In genomic region chr11:89181471-89181870, GRCm38 (mm10) we compare ENCODE assay signal across 24 mouse cellular contexts.
DNase-seq lines count a peak whose midpoint lies in the region; ATAC-seq and TF ChIP-seq lines count a peak whose summit lies in the region.
"Had no signal": no experiment of that assay in that cellular context is flagged by ENCODE, and none has a peak within 500 bp of the region (broad histone marks: within the 10 kb centered on the region; RNA-seq: fewer than 3 reads in every experiment).

No protein-coding gene starts in this region.

- no peaks in the 10 kb centered on the region for H3K9me3 ChIP-seq in lung, embryonic 14.5 days (ENCODE audit: low read depth, low read length)
- no peaks in the 10 kb centered on the region for H3K9me3 ChIP-seq in lung, postnatal 0 days (ENCODE audit: low read length)
- H3K9me3 ChIP-seq: embryonic facial prominence, embryonic 10.5 days; embryonic facial prominence, embryonic 12.5 days; forebrain, embryonic 13.5 days had no signal

- DNase-seq in lung, embryonic 14.5 days = peak; percentile 74
- DNase-seq in lung, adult 18-20 months = no peak
- DNase-seq in lung, postnatal 0 days (ENCODE audit: low spot score) = peak; percentile 45
- DNase-seq in lung, postnatal 25 days (ENCODE audit: low spot score) = no peak
- DNase-seq in lung, postnatal 36 days = peak; percentile 31
- DNase-seq in gastrocnemius, adult 18-20 months (ENCODE audit: low spot score) = no peak
- DNase-seq in frontal cortex, postnatal 25 days (ENCODE audit: low spot score in 2 of 2) = no peak
- DNase-seq: adrenal gland, adult 8-10 months; adrenal gland, postnatal 14 days; adrenal gland, postnatal 36 days; B cell, adult 2 months; cerebellum, adult 11-12 months; cerebellum, adult 2 months; cerebellum, adult 9-10 months; cerebellum, postnatal 10 days; cerebellum, postnatal 25 days had no signal

- no peak overlapping the region for H3K4me3 ChIP-seq in lung, embryonic 14.5 days (ENCODE audit: low read depth, low read length)
- H3K4me3 ChIP-seq in lung, postnatal 0 days (ENCODE audit: low read depth, low read length) = no peak overlapping the region
- H3K4me3 ChIP-seq: embryonic facial prominence, embryonic 10.5 days; embryonic facial prominence, embryonic 12.5 days; forebrain, embryonic 13.5 days had no signal

- ATAC-seq in lung, embryonic 14.5 days (ENCODE audit: insufficient read depth) = no peak
- ATAC-seq in lung, postnatal 0 days = no peak
- ATAC-seq: activated CD4-positive, CD25-positive, alpha-beta regulatory T cell, adult 4 months; CD4-positive, CD25-positive, alpha-beta regulatory T cell, adult 4 months; forebrain, embryonic 13.5 days; Patski had no signal

- WGBS in lung, embryonic 14.5 days = 49% methylated on average over 5 of the region's 5 CpGs
- 65% methylated on average over 5 of the region's 5 CpGs for WGBS in lung, postnatal 0 days

- H3K4me2 ChIP-seq in lung, embryonic 14.5 days = no peak overlapping the region
- no peak overlapping the region for H3K4me2 ChIP-seq in lung, postnatal 0 days (replicated peaks; ENCODE audit: low read depth, low read length)
- H3K4me2 ChIP-seq: embryonic facial prominence, embryonic 12.5 days; forebrain, embryonic 13.5 days had no signal

- no peak for TF ChIP-seq CTCF in lung, embryonic 14.5 days (IDR thresholded peaks at IDR 0.05; ENCODE audit: low read depth)
- no peak for TF ChIP-seq CTCF in lung, postnatal 0 days (IDR thresholded peaks at IDR 0.05)

- H3K9ac ChIP-seq in lung, embryonic 14.5 days = no peak overlapping the region
- H3K9ac ChIP-seq in lung, postnatal 0 days (replicated peaks; ENCODE audit: low read depth) = no peak overlapping the region
- H3K9ac ChIP-seq: embryonic facial prominence, embryonic 12.5 days; forebrain, embryonic 13.5 days had no signal

- H3K4me1 ChIP-seq in lung, embryonic 14.5 days (ENCODE audit: insufficient read depth) = peaks cover 8% of the 10 kb centered on the region; the same call in 1 of the 2 replicates
- H3K4me1 ChIP-seq in lung, postnatal 0 days (ENCODE audit: insufficient read depth, low read depth, low read length) = 0 out of 2 replicates have a peak, but pooled peaks cover 1% of the 10 kb centered on the region

- H3K27ac ChIP-seq in lung, embryonic 14.5 days (ENCODE audit: low read depth) = no peak overlapping the region
- H3K27ac ChIP-seq in lung, postnatal 0 days (ENCODE audit: low read length) = no peak overlapping the region
- H3K27ac ChIP-seq: embryonic facial prominence, embryonic 10.5 days; embryonic facial prominence, embryonic 12.5 days; forebrain, embryonic 13.5 days had no signal

- no peaks in the 10 kb centered on the region for H3K27me3 ChIP-seq in lung, embryonic 14.5 days (ENCODE audit: insufficient read depth, low read length)
- no peaks in the 10 kb centered on the region for H3K27me3 ChIP-seq in lung, postnatal 0 days (replicated peaks; ENCODE audit: insufficient read depth, low read length)
- H3K27me3 ChIP-seq: CH12.LX; embryonic facial prominence, embryonic 12.5 days; forebrain, embryonic 13.5 days; Patski had no signal

- TF ChIP-seq EP300 in lung, postnatal 0 days (IDR thresholded peaks at IDR 0.05) = no peak

- H3K36me3 ChIP-seq in lung, embryonic 14.5 days (ENCODE audit: insufficient read depth) = no peaks in the 10 kb centered on the region
- no peaks in the 10 kb centered on the region for H3K36me3 ChIP-seq in lung, postnatal 0 days (ENCODE audit: insufficient read depth, low read length)
- H3K36me3 ChIP-seq: embryonic facial prominence, embryonic 10.5 days; embryonic facial prominence, embryonic 12.5 days; G1E had no signal

Comparison
In these comparisons a context has a peak if more than half of its experiments do, and no peak if none do; other contexts are left out.
1. DNase-seq: peak in lung, embryonic 14.5 days (single experiment), lung, postnatal 0 days (single experiment) and lung, postnatal 36 days (single experiment); none in lung, adult 18-20 months (0 of 2), lung, postnatal 25 days (single experiment), gastrocnemius, adult 18-20 months (single experiment) and frontal cortex, postnatal 25 days (0 of 2).